Mouse (Mus musculus): ENCODE data around the gene Lrmda.

DNA sequence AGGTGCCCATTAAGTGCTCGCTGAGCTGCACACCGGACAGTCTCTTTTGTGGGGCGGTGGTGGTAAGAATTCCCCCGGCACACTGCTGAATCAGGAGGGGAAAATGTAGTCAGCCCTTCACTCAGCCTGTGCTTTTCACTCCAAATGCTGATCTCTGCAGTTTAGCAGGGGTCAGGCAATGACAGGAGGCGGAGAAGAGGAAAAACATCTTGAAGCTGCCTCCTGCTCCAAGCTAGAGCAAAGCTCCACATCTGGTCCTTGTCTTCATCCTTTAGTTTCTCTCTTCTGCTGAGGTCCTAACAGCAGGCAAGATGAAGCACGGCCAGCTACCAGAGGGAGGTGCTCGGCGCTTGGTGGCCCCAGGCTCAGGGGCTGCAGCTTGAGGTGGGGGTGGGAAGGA, 36.1 kb downstream of the Lrmda start:
- TF ChIP-seq POLR2A (IDR thresholded peaks at IDR 0.05; ENCODE audit: extremely low read depth, insufficient read depth, low read length) (no peak), CTCF (IDR thresholded peaks at IDR 0.05; ENCODE audit: extremely low read depth, insufficient read depth, low read length) (no peak)
